Mouse (Mus musculus) heart, embryonic 14.5 days (tissue): Measurements from ENCODE around the gene Cacna2d1. TPM values are rescaled to one million over a fixed set of nuclear protein-coding genes. Genes with fewer than 3 reads are reported as not detected.

ENCODE experiments used
- ATAC-seq: fragments of 200-750 bp; cut with Nextera tagmentation; 2 replicates; pipeline ENCODE4 v1.8.0; 2017; ENCODE audit warnings: low read depth, moderate TSS enrichment; ENCODE audit not compliant: insufficient number of reproducible peaks, insufficient read depth, low FRiP score
- H3K27ac ChIP-seq, 2 experiments: fragments of 200-500 bp in 1 of 2; fragments of 300-500 bp in 1 of 2; sonication (generic) in 1 of 2; replicated peaks in 1 of 2; 2 replicates each; pipeline ENCODE4 v1.5.1; 2012 to 2014; ENCODE audit warnings: low read depth in 2 of 2, low read length in 2 of 2, control low read depth in 1 of 2, mild to moderate bottlenecking in 1 of 2, mixed read lengths in 1 of 2; ENCODE audit not compliant: control insufficient read depth in 1 of 2, insufficient read depth in 1 of 2
- H3K27me3 ChIP-seq: fragments of 300-500 bp; sonication (generic); 2 replicates; pipeline ENCODE4 v1.6.1; 2014; ENCODE audit warnings: mild to moderate bottlenecking, low read length, control low read depth; ENCODE audit not compliant: control insufficient read depth, insufficient read depth
- H3K36me3 ChIP-seq: fragments of 300-500 bp; sonication (generic); 2 replicates; pipeline ENCODE4 v1.6.1; 2014; ENCODE audit warnings: mild to moderate bottlenecking, control low read depth, low read length, mixed read lengths; ENCODE audit not compliant: control insufficient read depth, insufficient read depth
- H3K4me1 ChIP-seq, 2 experiments: fragments of 200-500 bp in 1 of 2; fragments of 300-500 bp in 1 of 2; sonication (generic) in 1 of 2; 2 replicates each; pipeline ENCODE4 v1.6.1; 2012 to 2014; ENCODE audit warnings: low read length in 2 of 2, control low read depth in 1 of 2, mixed read lengths in 1 of 2; ENCODE audit not compliant: control insufficient read depth in 2 of 2, insufficient read depth in 2 of 2
- H3K4me2 ChIP-seq: fragments of 300-500 bp; sonication (generic); 2 replicates; pipeline ENCODE4 v1.6.1; 2014; ENCODE audit warnings: mild to moderate bottlenecking, low read length
- H3K4me3 ChIP-seq, 2 experiments: fragments of 200-500 bp in 1 of 2; fragments of 300-500 bp in 1 of 2; sonication (generic) in 1 of 2; 2 replicates each; pipeline ENCODE4 v1.5.1; 2012 to 2014; ENCODE audit warnings: low read length in 2 of 2, mild to moderate bottlenecking in 2 of 2, control low read depth in 1 of 2, low read depth in 1 of 2, moderate library complexity in 1 of 2; ENCODE audit not compliant: control insufficient read depth in 1 of 2, insufficient read depth in 1 of 2
- H3K9ac ChIP-seq: fragments of 300-500 bp; sonication (generic); 2 replicates; pipeline ENCODE4 v1.6.1; 2014; ENCODE audit warnings: mild to moderate bottlenecking, low read length
- H3K9me3 ChIP-seq: fragments of 300-500 bp; sonication (generic); 2 replicates; pipeline ENCODE4 v1.6.1; 2016; ENCODE audit warnings: low read length, control low read depth; ENCODE audit not compliant: control insufficient read depth
- WGBS: fragments of 180-500 bp; shearing (Covaris S2); extraction: QIAGEN DNeasy Blood & Tissue Kit; methylation state at CpG from one replicate; pipeline ENCODE4 v1.1.7; 2014; 5-methylcytosine and 5-hydroxymethylcytosine counted together
- polyA plus RNA-seq: library from polyadenylated mRNA; unstranded; fragments of >200 nt; fragmentation: Nextera tagmentation; extraction: Ambion mirVana; gene quantifications from 2 replicates; pipeline ENCODE4 v1.2.1, GENCODE M21; 2014

Cacna2d1 gene
- polyA plus RNA-seq, 1 experiment from 2014 or later = 27.0 TPM

- no peak overlapping the region for H3K4me2 ChIP-seq
- 81% methylated on average over 5 of the region's 5 CpGs for whole genome bisulfite sequencing
- H3K4me3 ChIP-seq = no peak overlapping the region
- H3K36me3 ChIP-seq = peaks cover 7% of the 10 kb centered on the region
- no peak for ATAC-seq
- no peaks in the 10 kb centered on the region for H3K4me1 ChIP-seq
- no peaks in the 10 kb centered on the region for H3K9me3 ChIP-seq
- no peaks in the 10 kb centered on the region for H3K27me3 ChIP-seq
- H3K9ac ChIP-seq = no peak overlapping the region
- H3K27ac ChIP-seq = no peak overlapping the region
Measured at GRCm38 (mm10) chr5:16281229-16281628, 346.7 kb downstream of the Cacna2d1 start.

- Histone ChIP-seq H3K4me2 (no peak overlapping the region), H3K27me3 (no peaks in the 10 kb centered on the region), H3K27ac (no peak overlapping the region), H3K36me3 (no peaks in the 10 kb centered on the region), H3K4me3 (no peak overlapping the region), H3K9me3 (no peaks in the 10 kb centered on the region), H3K4me1 (no peaks in the 10 kb centered on the region), H3K9ac (no peak overlapping the region)
- 10% methylated on average over 1 of the region's 1 CpGs for WGBS
- ATAC-seq = no peak
Measured at GRCm38 (mm10) chr5:16293223-16293622, 358.7 kb downstream of the Cacna2d1 start.

GRCm38 (mm10) chr5:16293825-16294224 is 359.3 kb downstream of the Cacna2d1 start:
- H3K27me3 ChIP-seq = no peaks in the 10 kb centered on the region
- no peak overlapping the region for H3K9ac ChIP-seq
- no peaks in the 10 kb centered on the region for H3K36me3 ChIP-seq
- ATAC-seq = no peak
- WGBS = 67% methylated on average over 4 of the region's 4 CpGs
- no peaks in the 10 kb centered on the region for H3K9me3 ChIP-seq
- no peak overlapping the region for H3K4me3 ChIP-seq
- no peak overlapping the region for H3K4me2 ChIP-seq
- H3K4me1 ChIP-seq = no peaks in the 10 kb centered on the region
- no peak overlapping the region for H3K27ac ChIP-seq

- Histone ChIP-seq H3K4me3 (no peak overlapping the region), H3K27me3 (no peaks in the 10 kb centered on the region), H3K9me3 (no peaks in the 10 kb centered on the region), H3K4me2 (no peak overlapping the region), H3K36me3 (no peaks in the 10 kb centered on the region), H3K9ac (no peak overlapping the region), H3K27ac (no peak overlapping the region), H3K4me1 (no peaks in the 10 kb centered on the region)
- no peak for ATAC-seq
- 77% methylated on average over 4 of the region's 4 CpGs for WGBS
Measured at GRCm38 (mm10) chr5:16294708-16295107, 360.2 kb downstream of the Cacna2d1 start.

GRCm38 (mm10) chr5:16297170-16297771 is 362.8 kb downstream of the Cacna2d1 start:
- Histone ChIP-seq H3K4me3 (no peak overlapping the region), H3K27me3 (no peaks in the 10 kb centered on the region), H3K4me1 (no peaks in the 10 kb centered on the region), H3K9ac (no peak overlapping the region), H3K27ac (no peak overlapping the region), H3K9me3 (no peaks in the 10 kb centered on the region), H3K4me2 (no peak overlapping the region), H3K36me3 (no peaks in the 10 kb centered on the region)
- WGBS = 70% methylated on average over 4 of the region's 4 CpGs
- ATAC-seq = no peak

GRCm38 (mm10) chr5:16299631-16300030 is 365.1 kb downstream of the Cacna2d1 start:
- 0 out of 2 replicates have a peak, but pooled peaks cover 3% of the 10 kb centered on the region for H3K36me3 ChIP-seq
- no peaks in the 10 kb centered on the region for H3K4me1 ChIP-seq
- H3K9me3 ChIP-seq = no peaks in the 10 kb centered on the region
- H3K27ac ChIP-seq = no peak overlapping the region
- H3K27me3 ChIP-seq = no peaks in the 10 kb centered on the region
- H3K4me2 ChIP-seq = no peak overlapping the region
- H3K9ac ChIP-seq = no peak overlapping the region
- 75% methylated on average over 6 of the region's 6 CpGs for WGBS
- no peak overlapping the region for H3K4me3 ChIP-seq
- ATAC-seq = no peak

- WGBS = 38% methylated on average over 7 of the region's 7 CpGs
- Histone ChIP-seq H3K36me3 (no peaks in the 10 kb centered on the region), H3K9ac (no peak overlapping the region), H3K4me1 (no peaks in the 10 kb centered on the region), H3K4me3 (no peak overlapping the region), H3K4me2 (no peak overlapping the region), H3K27me3 (no peaks in the 10 kb centered on the region), H3K9me3 (no peaks in the 10 kb centered on the region), H3K27ac (no peak overlapping the region)
- no peak; the same call in 1 of the 2 replicates for ATAC-seq
Measured at GRCm38 (mm10) chr5:16309168-16310006, 374.9 kb downstream of the Cacna2d1 start.
